Mouse (Mus musculus) ES-CJ7 (cell line): ENCODE results near the gene Tedc2.

Source experiments
- DNase-seq: peaks from one replicate; pipeline ENCODE4 v3.0.0; 2011; ENCODE audit warnings: low read depth, low spot score

Tedc2 gene

GRCm38 (mm10) chr17:24220435-24221411 lies at the start of gene Tedc2:
TSS of gene Tedc2 (minus strand) at chr17:24220851.
- peak; percentile 94 for DNase-seq

GRCm38 (mm10) chr17:24267133-24267532 lies 46.5 kb upstream of the Tedc2 start:
- DNase-seq = no peak

- DNase-seq = no peak
Measured at GRCm38 (mm10) chr17:24264766-24265165, 44.1 kb upstream of the Tedc2 start.

GRCm38 (mm10) chr17:24260516-24260915 lies 39.9 kb upstream of the Tedc2 start:
- DNase-seq = no peak

GRCm38 (mm10) chr17:24259702-24260101 lies 39.1 kb upstream of the Tedc2 start:
- no peak for DNase-seq

GRCm38 (mm10) chr17:24258981-24259380 lies 38.3 kb upstream of the Tedc2 start:
- no peak for DNase-seq

- DNase-seq = no peak
Measured at GRCm38 (mm10) chr17:24252329-24252728, 31.7 kb upstream of the Tedc2 start.

- DNase-seq = peak; percentile 99
Measured at GRCm38 (mm10) chr17:24251320-24252069, 30.8 kb upstream of the Tedc2 start, which contains the start of gene Ccnf. TSS of gene Ccnf (minus strand) at chr17:24251484.

GRCm38 (mm10) chr17:24250988-24251319 lies 30.3 kb upstream of the Tedc2 start:
- no peak for DNase-seq

GRCm38 (mm10) chr17:24248641-24249040 lies 28.0 kb upstream of the Tedc2 start:
- DNase-seq = peak; percentile 64

GRCm38 (mm10) chr17:24244061-24244460 lies 23.4 kb upstream of the Tedc2 start:
- no peak for DNase-seq

- DNase-seq = peak; percentile 49
Measured at GRCm38 (mm10) chr17:24243311-24243969, 22.8 kb upstream of the Tedc2 start.

GRCm38 (mm10) chr17:24236921-24237320 lies 16.3 kb upstream of the Tedc2 start:
- no peak for DNase-seq

GRCm38 (mm10) chr17:24236479-24236878 lies 15.8 kb upstream of the Tedc2 start:
- no peak for DNase-seq

- no peak for DNase-seq
Measured at GRCm38 (mm10) chr17:24227941-24228340, 7.3 kb upstream of the Tedc2 start.

- no peak for DNase-seq
Measured at GRCm38 (mm10) chr17:24226721-24227120, 6.1 kb upstream of the Tedc2 start.

- no peak for DNase-seq
Measured at GRCm38 (mm10) chr17:24225851-24226250, 5.2 kb upstream of the Tedc2 start.

GRCm38 (mm10) chr17:24224741-24225140 lies 4.1 kb upstream of the Tedc2 start:
- DNase-seq = no peak

- no peak for DNase-seq
Measured at GRCm38 (mm10) chr17:24223513-24223912, 2.9 kb upstream of the Tedc2 start.

GRCm38 (mm10) chr17:24222653-24223052 lies 2.0 kb upstream of the Tedc2 start:
- DNase-seq = no peak

GRCm38 (mm10) chr17:24216836-24217235 lies 3.8 kb downstream of the Tedc2 start:
- DNase-seq = peak; percentile 77

- DNase-seq = no peak
Measured at GRCm38 (mm10) chr17:24213186-24213585, 7.5 kb downstream of the Tedc2 start.
